ENCODE assay signal across 19 mouse cellular contexts in genomic region chr2:28483861-28484260, GRCm38 (mm10). TPM values are rescaled to one million over a fixed set of nuclear protein-coding genes. Genes with fewer than 3 reads are reported as not detected.
A peak's percentile ranks its signal among the peaks of the same experiment; 100 is the strongest.
DNase-seq lines count a peak whose midpoint lies in the region; ATAC-seq and TF ChIP-seq lines count a peak whose summit lies in the region.
"Had no signal": no experiment of that assay in that cellular context is flagged by ENCODE, and none has a peak within 500 bp of the region (broad histone marks: within the 10 kb centered on the region; RNA-seq: fewer than 3 reads in every experiment).

No protein-coding gene starts in this region.

- no peak for ATAC-seq in kidney, embryonic 14.5 days (ENCODE audit: low FRiP score, low TSS enrichment)
- peak; percentile 74 for ATAC-seq in intestine, embryonic 15.5 days
- peak; percentile 77 for ATAC-seq in intestine, postnatal 0 days
- ATAC-seq in liver, embryonic 12.5 days: no peak
- ATAC-seq: forebrain, embryonic 15.5 days; hindbrain, embryonic 16.5 days had no signal

- no peak overlapping the region for H3K27ac ChIP-seq in kidney, adult 2 months (ENCODE audit: insufficient read depth, low read depth, low read length)
- H3K27ac ChIP-seq in kidney, embryonic 14.5 days (ENCODE audit: low read depth, low read length): no peak overlapping the region
- H3K27ac ChIP-seq in intestine, embryonic 15.5 days: no peak overlapping the region
- no peak overlapping the region for H3K27ac ChIP-seq in intestine, postnatal 0 days (ENCODE audit: low read depth, low read length)
- no peak overlapping the region for H3K27ac ChIP-seq in liver, embryonic 12.5 days
- H3K27ac ChIP-seq: embryonic facial prominence, embryonic 12.5 days; forebrain, embryonic 15.5 days; heart, embryonic 13.5 days; hindbrain, embryonic 12.5 days had no signal

- H3K4me3 ChIP-seq in kidney, adult 2 months (ENCODE audit: insufficient read depth, low read depth, low read length): no peak overlapping the region
- no peak overlapping the region for H3K4me3 ChIP-seq in kidney, embryonic 14.5 days (ENCODE audit: low read length)
- no peak overlapping the region for H3K4me3 ChIP-seq in intestine, embryonic 15.5 days (replicated peaks)
- no peak overlapping the region for H3K4me3 ChIP-seq in intestine, postnatal 0 days (ENCODE audit: low read depth, low read length)
- no peak overlapping the region for H3K4me3 ChIP-seq in liver, embryonic 12.5 days
- H3K4me3 ChIP-seq: embryonic facial prominence, embryonic 12.5 days; forebrain, embryonic 15.5 days; heart, embryonic 13.5 days; hindbrain, embryonic 12.5 days had no signal

- no peaks in the 10 kb centered on the region for H3K27me3 ChIP-seq in kidney, adult 2 months (replicated peaks; ENCODE audit: control insufficient read depth, insufficient read depth, low read length)
- no peaks in the 10 kb centered on the region for H3K27me3 ChIP-seq in kidney, embryonic 14.5 days (ENCODE audit: control insufficient read depth, insufficient read depth, low read length)
- no peaks in the 10 kb centered on the region for H3K27me3 ChIP-seq in intestine, embryonic 15.5 days (replicated peaks)
- H3K27me3 ChIP-seq in intestine, postnatal 0 days (replicated peaks; ENCODE audit: control insufficient read depth, insufficient read depth, low read length): no peaks in the 10 kb centered on the region
- no peaks in the 10 kb centered on the region for H3K27me3 ChIP-seq in liver, embryonic 12.5 days (replicated peaks)
- H3K27me3 ChIP-seq: embryonic facial prominence, embryonic 12.5 days; forebrain, embryonic 15.5 days; heart, embryonic 13.5 days; hindbrain, embryonic 12.5 days had no signal

- H3K36me3 ChIP-seq in kidney, adult 2 months (ENCODE audit: control insufficient read depth, insufficient read depth, low read length): no peaks in the 10 kb centered on the region
- no peaks in the 10 kb centered on the region for H3K36me3 ChIP-seq in kidney, embryonic 14.5 days (ENCODE audit: control insufficient read depth, insufficient read depth, low read length)
- H3K36me3 ChIP-seq in intestine, embryonic 15.5 days: no peaks in the 10 kb centered on the region
- H3K36me3 ChIP-seq in intestine, postnatal 0 days (ENCODE audit: control insufficient read depth, insufficient read depth): no peaks in the 10 kb centered on the region
- H3K36me3 ChIP-seq in liver, embryonic 12.5 days: no peaks in the 10 kb centered on the region
- H3K36me3 ChIP-seq: embryonic facial prominence, embryonic 12.5 days; forebrain, embryonic 15.5 days; heart, embryonic 13.5 days; hindbrain, embryonic 12.5 days had no signal

- H3K4me2 ChIP-seq in kidney, embryonic 14.5 days (replicated peaks; ENCODE audit: low read depth, low read length): no peak overlapping the region
- H3K4me2 ChIP-seq in intestine, embryonic 15.5 days (replicated peaks): no peak overlapping the region
- H3K4me2 ChIP-seq in intestine, postnatal 0 days (replicated peaks; ENCODE audit: low read depth): no peak overlapping the region
- no peak overlapping the region for H3K4me2 ChIP-seq in liver, embryonic 12.5 days
- H3K4me2 ChIP-seq: embryonic facial prominence, embryonic 12.5 days; forebrain, embryonic 15.5 days; heart, embryonic 13.5 days; hindbrain, embryonic 12.5 days had no signal

- no peaks in the 10 kb centered on the region for H3K9me3 ChIP-seq in kidney, embryonic 14.5 days (ENCODE audit: control insufficient read depth, low read length)
- H3K9me3 ChIP-seq in intestine, embryonic 15.5 days: no peaks in the 10 kb centered on the region
- no peaks in the 10 kb centered on the region for H3K9me3 ChIP-seq in intestine, postnatal 0 days (ENCODE audit: control insufficient read depth)
- H3K9me3 ChIP-seq in liver, embryonic 12.5 days (replicated peaks): no peaks in the 10 kb centered on the region
- H3K9me3 ChIP-seq: embryonic facial prominence, embryonic 12.5 days; forebrain, embryonic 15.5 days; heart, embryonic 13.5 days; hindbrain, embryonic 12.5 days had no signal

- WGBS in kidney, adult 2 months: 36% methylated on average over 2 of the region's 2 CpGs
- WGBS in kidney, embryonic 14.5 days: 66% methylated on average over 2 of the region's 2 CpGs
- WGBS in intestine, embryonic 15.5 days: 52% methylated on average over 2 of the region's 2 CpGs
- WGBS in intestine, postnatal 0 days: 37% methylated on average over 2 of the region's 2 CpGs
- WGBS in liver, embryonic 12.5 days (ENCODE audit: insufficient replicate concordance): 55% methylated on average over 2 of the region's 2 CpGs

- TF ChIP-seq POLR2A in kidney, adult 2 months (IDR thresholded peaks at IDR 0.05; ENCODE audit: low read depth, low read length): no peak

- DNase-seq in kidney, adult 2 months: peak; percentile 76
- DNase-seq in kidney, postnatal 25 days: peak; percentile 48 to 75
- no peak for DNase-seq in cerebellum, postnatal 4 days (ENCODE audit: low spot score in 2 of 2)
- DNase-seq: adrenal gland, adult 2 months; adrenal gland, postnatal 25 days; cerebellum, adult 18-20 months; cerebellum, postnatal 10 days; heart, postnatal 36 days had no signal

- no peak for TF ChIP-seq CTCF in kidney, adult 2 months (conservative IDR thresholded peaks at IDR 0.05; ENCODE audit: insufficient read depth, insufficient read length, low read depth, low read length)
- no peak for TF ChIP-seq CTCF in intestine, postnatal 0 days (IDR thresholded peaks at IDR 0.05; ENCODE audit: low read depth)

- no peak overlapping the region for H3K9ac ChIP-seq in kidney, embryonic 14.5 days (ENCODE audit: low read depth, low read length)
- no peak overlapping the region for H3K9ac ChIP-seq in intestine, embryonic 15.5 days
- H3K9ac ChIP-seq in intestine, postnatal 0 days (ENCODE audit: low read depth, low read length): no peak overlapping the region
- no peak overlapping the region for H3K9ac ChIP-seq in liver, embryonic 12.5 days
- H3K9ac ChIP-seq: embryonic facial prominence, embryonic 12.5 days; forebrain, embryonic 15.5 days; heart, embryonic 13.5 days; hindbrain, embryonic 12.5 days had no signal

- no peaks in the 10 kb centered on the region for H3K4me1 ChIP-seq in kidney, adult 2 months (ENCODE audit: control insufficient read depth, insufficient read depth, low read length)
- H3K4me1 ChIP-seq in kidney, embryonic 14.5 days (ENCODE audit: control insufficient read depth, insufficient read depth, low read length): no peaks in the 10 kb centered on the region
- peaks cover 8% of the 10 kb centered on the region for H3K4me1 ChIP-seq in intestine, embryonic 15.5 days (replicated peaks)
- no peaks in the 10 kb centered on the region for H3K4me1 ChIP-seq in intestine, postnatal 0 days (replicated peaks; ENCODE audit: control insufficient read depth, insufficient read depth, low read length)
- H3K4me1 ChIP-seq in liver, embryonic 12.5 days: no peaks in the 10 kb centered on the region
- H3K4me1 ChIP-seq: embryonic facial prominence, embryonic 12.5 days; forebrain, embryonic 15.5 days; heart, embryonic 13.5 days; hindbrain, embryonic 12.5 days had no signal

RNA-seq across cellular contexts. Expression of gene Gbgt1, which starts 12.8 kb away (rescaled TPM):
- polyA plus RNA-seq in kidney, adult 2 months (2012; rRNA removed): 1.2 and 1.3 TPM in 2 replicates
- 2.7 and 3.5 TPM in 2 replicates for polyA plus RNA-seq in kidney, embryonic 14.5 days (2014; fragmentation: Nextera tagmentation; extraction: Ambion mirVana)
- polyA plus RNA-seq in intestine, embryonic 15.5 days (2015; fragmentation: Nextera tagmentation; extraction: Ambion mirVana): 3.7 and 4.0 TPM in 2 replicates
- polyA plus RNA-seq in intestine, postnatal 0 days (2015; fragmentation: Nextera tagmentation; extraction: Ambion mirVana): 1.1 and 1.6 TPM in 2 replicates
- polyA plus RNA-seq in liver, embryonic 12.5 days (2016; fragmentation: Nextera tagmentation; extraction: Ambion mirVana): 0.37 and 0.39 TPM in 2 replicates
- polyA plus RNA-seq: heart, postnatal 0 days had no signal

RNA-seq across cellular contexts. Expression of gene Mrps2, which starts 16.0 kb away (rescaled TPM):
- polyA plus RNA-seq in kidney, adult 2 months (2012; rRNA removed): 65.7 and 72.7 TPM in 2 replicates
- polyA plus RNA-seq in kidney, embryonic 14.5 days (2014; fragmentation: Nextera tagmentation; extraction: Ambion mirVana): 51.9 and 73.0 TPM in 2 replicates
- polyA plus RNA-seq in intestine, embryonic 15.5 days (2015; fragmentation: Nextera tagmentation; extraction: Ambion mirVana): 62.4 and 66.0 TPM in 2 replicates
- 24.5 and 25.1 TPM in 2 replicates for polyA plus RNA-seq in intestine, postnatal 0 days (2015; fragmentation: Nextera tagmentation; extraction: Ambion mirVana)
- 39.8 and 41.0 TPM in 2 replicates for polyA plus RNA-seq in liver, embryonic 12.5 days (2016; fragmentation: Nextera tagmentation; extraction: Ambion mirVana)

RNA-seq across cellular contexts. Expression of gene 1700007K13Rik, which starts 17.7 kb away (rescaled TPM):
- 0.86 and 1.3 TPM in 2 replicates for polyA plus RNA-seq in kidney, adult 2 months (2012; rRNA removed)
- polyA plus RNA-seq in kidney, embryonic 14.5 days (2014; fragmentation: Nextera tagmentation; extraction: Ambion mirVana): 0.37 and 0.53 TPM in 2 replicates
- polyA plus RNA-seq in intestine, embryonic 15.5 days (2015; fragmentation: Nextera tagmentation; extraction: Ambion mirVana): not detected in 2 replicates
- not detected in 2 replicates for polyA plus RNA-seq in intestine, postnatal 0 days (2015; fragmentation: Nextera tagmentation; extraction: Ambion mirVana)
- polyA plus RNA-seq in liver, embryonic 12.5 days (2016; fragmentation: Nextera tagmentation; extraction: Ambion mirVana): not detected in 2 replicates
- polyA plus RNA-seq: adrenal gland, adult 2 months had no signal

RNA-seq across cellular contexts. Expression of gene Gm10134, which starts 22.0 kb away (rescaled TPM):
- polyA plus RNA-seq in kidney, adult 2 months (2012; rRNA removed): 0.33 TPM in 1 of 2 replicates, not detected in the other
- polyA plus RNA-seq in kidney, embryonic 14.5 days (2014; fragmentation: Nextera tagmentation; extraction: Ambion mirVana): 2.7 and 9.9 TPM in 2 replicates
- polyA plus RNA-seq in intestine, embryonic 15.5 days (2015; fragmentation: Nextera tagmentation; extraction: Ambion mirVana): 11.8 and 11.9 TPM in 2 replicates
- polyA plus RNA-seq in intestine, postnatal 0 days (2015; fragmentation: Nextera tagmentation; extraction: Ambion mirVana): 6.0 and 8.7 TPM in 2 replicates
- polyA plus RNA-seq in liver, embryonic 12.5 days (2016; fragmentation: Nextera tagmentation; extraction: Ambion mirVana): 0.64 and 0.71 TPM in 2 replicates
- polyA plus RNA-seq: forebrain, embryonic 11.5 days had no signal

RNA-seq across cellular contexts. Expression of gene Ralgds, which starts 29.1 kb away (rescaled TPM):
- 24.6 and 32.3 TPM in 2 replicates for polyA plus RNA-seq in kidney, adult 2 months (2012; rRNA removed)
- 23.7 and 26.6 TPM in 2 replicates for polyA plus RNA-seq in kidney, embryonic 14.5 days (2014; fragmentation: Nextera tagmentation; extraction: Ambion mirVana)
- polyA plus RNA-seq in intestine, embryonic 15.5 days (2015; fragmentation: Nextera tagmentation; extraction: Ambion mirVana): 27.9 and 28.3 TPM in 2 replicates
- polyA plus RNA-seq in intestine, postnatal 0 days (2015; fragmentation: Nextera tagmentation; extraction: Ambion mirVana): 11.5 and 15.6 TPM in 2 replicates
- polyA plus RNA-seq in liver, embryonic 12.5 days (2016; fragmentation: Nextera tagmentation; extraction: Ambion mirVana): 4.3 and 5.5 TPM in 2 replicates

Comparison
In these comparisons a context has a peak if more than half of its experiments do, and no peak if none do; other contexts are left out.
1. DNase-seq: peak in kidney, adult 2 months (single experiment) and kidney, postnatal 25 days (2 of 2); none in cerebellum, postnatal 4 days (0 of 2).
2. ATAC-seq: peak in intestine, embryonic 15.5 days (single experiment) and intestine, postnatal 0 days (single experiment); none in kidney, embryonic 14.5 days (single experiment) and liver, embryonic 12.5 days (single experiment).